Mouse (Mus musculus): ENCODE data around the gene Pirb.

- TF ChIP-seq ZKSCAN1 (IDR thresholded peaks at IDR 0.05; ENCODE audit: low read depth, low read length) (no peak), POLR2A (IDR thresholded peaks at IDR 0.05; ENCODE audit: control insufficient read depth in 1 of 2, insufficient read depth in 1 of 2, low read depth in 1 of 2, low read length in 2 of 2, poor library complexity in 1 of 2) (no peak), HCFC1 (IDR thresholded peaks at IDR 0.05; ENCODE audit: low read depth, low read length) (no peak), POLR2AphosphoS5 (IDR thresholded peaks at IDR 0.05; ENCODE audit: borderline replicate concordance, low read depth, low read length) (no peak), CTCF (IDR thresholded peaks at IDR 0.05 in 2 of 3, conservative IDR thresholded peaks at IDR 0.05 in 1 of 3; ENCODE audit: control insufficient read depth in 1 of 3, insufficient read depth in 1 of 3, low read depth in 2 of 3, low read length in 3 of 3, poor library complexity in 1 of 3, severe bottlenecking in 1 of 3) (peak; percentile 90 to 97 (median 93)), ETS1 (IDR thresholded peaks at IDR 0.05; ENCODE audit: low read depth, low read length) (no peak), EP300 (IDR thresholded peaks at IDR 0.05; ENCODE audit: low read depth in 1 of 2, low read length in 2 of 2) (no peak)
These were observed 45.5 kb downstream of the Pirb start for GRCm38 (mm10) chr7:3674507-3675227.

Data from MEL (cell line).